Mouse (Mus musculus) heart, adult 2 months (tissue): ENCODE data around the gene Zfp64.

Experiments used
- CTCF ChIP-seq: fragments of 200-600 bp; IDR thresholded peaks from 2 replicates; pipeline ENCODE4 v1.8.1; 2022; ENCODE audit warnings: antibody characterized with exemption, mild to moderate bottlenecking, moderate library complexity
- EP300 ChIP-seq: fragments of 200-500 bp; IDR thresholded peaks from 2 replicates; pipeline ENCODE4 v1.6.1; 2011; ENCODE audit warnings: low read depth, low read length, control low read depth; ENCODE audit not compliant: insufficient read depth

DNA sequence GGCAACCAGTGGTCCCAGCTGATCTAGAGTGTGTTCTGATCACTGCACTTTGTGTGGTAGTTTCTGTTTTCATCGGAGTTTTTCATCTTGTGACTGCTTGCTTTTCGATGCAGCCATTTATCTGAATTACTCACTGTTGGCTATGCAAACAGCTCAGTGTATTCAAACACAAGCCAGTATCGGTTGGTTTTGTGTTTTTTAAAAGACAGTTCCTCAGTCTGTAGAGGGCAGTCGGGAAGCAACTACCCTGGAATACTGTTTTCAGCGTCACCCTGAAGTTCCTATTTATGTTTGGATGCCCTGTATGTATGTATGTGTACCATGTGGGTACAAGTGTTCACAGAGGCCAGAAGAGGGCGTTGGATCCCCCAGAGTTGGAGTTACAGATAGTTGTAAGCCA, 11.1 kb upstream of the Zfp64 start:
- TF ChIP-seq CTCF (no peak), EP300 (no peak)
